Mouse (Mus musculus) heart, adult 9 months (tissue): Measurements from ENCODE around the gene Smco3.

ENCODE experiments used
- DNase-seq, 2 experiments: peaks; one replicate each; pipeline ENCODE4 v3.0.0; 2022; ENCODE audit warnings: low spot score in 2 of 2

The Smco3 gene

GRCm38 (mm10) chr6:136847267-136847666 lies 12.0 kb upstream of the Smco3 start:
- DNase-seq: no peak

- no peak for DNase-seq
These were observed 10.6 kb upstream of the Smco3 start for GRCm38 (mm10) chr6:136845706-136846480.

- DNase-seq: no peak
These were observed 9.7 kb upstream of the Smco3 start for GRCm38 (mm10) chr6:136844903-136845302.

- DNase-seq: no peak
These were observed 2.1 kb upstream of the Smco3 start for GRCm38 (mm10) chr6:136837323-136837722.

- no peak for DNase-seq
These were observed 3.5 kb downstream of the Smco3 start for GRCm38 (mm10) chr6:136831712-136832111.

GRCm38 (mm10) chr6:136828681-136829080 lies 6.6 kb downstream of the Smco3 start:
- no peak for DNase-seq

- DNase-seq: peak; percentile 98 to 99
These were observed 7.2 kb downstream of the Smco3 start, which contains the start of gene Wbp11 for GRCm38 (mm10) chr6:136827881-136828561. Gene Wbp11, minus strand, starts transcription at chr6:136828233.

- no peak for DNase-seq
These were observed 7.8 kb downstream of the Smco3 start, which contains the start of gene BC049715 for GRCm38 (mm10) chr6:136827516-136827880. Gene BC049715, plus strand, starts transcription at chr6:136827626.

GRCm38 (mm10) chr6:136827116-136827515 lies 8.1 kb downstream of the Smco3 start:
- DNase-seq: no peak

- DNase-seq: no peak
These were observed 10.3 kb downstream of the Smco3 start for GRCm38 (mm10) chr6:136824987-136825386.

GRCm38 (mm10) chr6:136821086-136821485 lies 14.2 kb downstream of the Smco3 start:
- DNase-seq: no peak

GRCm38 (mm10) chr6:136820381-136820780 lies 14.9 kb downstream of the Smco3 start:
- no peak for DNase-seq

- DNase-seq: no peak
These were observed 17.7 kb downstream of the Smco3 start for GRCm38 (mm10) chr6:136817549-136817948.

- DNase-seq: no peak
These were observed 18.4 kb downstream of the Smco3 start for GRCm38 (mm10) chr6:136816826-136817225.

GRCm38 (mm10) chr6:136815381-136815780 lies 19.9 kb downstream of the Smco3 start:
- no peak for DNase-seq

- no peak for DNase-seq
These were observed 22.1 kb downstream of the Smco3 start for GRCm38 (mm10) chr6:136813117-136813516.

GRCm38 (mm10) chr6:136811196-136811595 lies 24.1 kb downstream of the Smco3 start:
- no peak for DNase-seq

- no peak for DNase-seq
These were observed 25.6 kb downstream of the Smco3 start for GRCm38 (mm10) chr6:136809673-136810072.

GRCm38 (mm10) chr6:136809077-136809476 lies 26.2 kb downstream of the Smco3 start:
- peak; percentile 49 to 75 for DNase-seq

- DNase-seq: no peak
These were observed 26.6 kb downstream of the Smco3 start for GRCm38 (mm10) chr6:136808631-136809046.

- peak; percentile 98 for DNase-seq
These were observed 27.2 kb downstream of the Smco3 start, which contains the start of gene H2afj for GRCm38 (mm10) chr6:136808014-136808417. Gene H2afj, plus strand, starts transcription at chr6:136808244.

GRCm38 (mm10) chr6:136807395-136808013 lies 27.7 kb downstream of the Smco3 start:
- no peak for DNase-seq
